Mouse (Mus musculus) testis, postnatal 10 days (tissue): Measurements from ENCODE around the gene Scgb1a1.
"Not testable (repeated sequence)": the region's sequence is repeated elsewhere in the genome, so short reads cannot be mapped to it uniquely, and the experiment has no call there.

Source experiments
- DNase-seq: peaks from one replicate; pipeline ENCODE4 v3.0.0; 2021; ENCODE audit warnings: low spot score

Gene Scgb1a1

DNA sequence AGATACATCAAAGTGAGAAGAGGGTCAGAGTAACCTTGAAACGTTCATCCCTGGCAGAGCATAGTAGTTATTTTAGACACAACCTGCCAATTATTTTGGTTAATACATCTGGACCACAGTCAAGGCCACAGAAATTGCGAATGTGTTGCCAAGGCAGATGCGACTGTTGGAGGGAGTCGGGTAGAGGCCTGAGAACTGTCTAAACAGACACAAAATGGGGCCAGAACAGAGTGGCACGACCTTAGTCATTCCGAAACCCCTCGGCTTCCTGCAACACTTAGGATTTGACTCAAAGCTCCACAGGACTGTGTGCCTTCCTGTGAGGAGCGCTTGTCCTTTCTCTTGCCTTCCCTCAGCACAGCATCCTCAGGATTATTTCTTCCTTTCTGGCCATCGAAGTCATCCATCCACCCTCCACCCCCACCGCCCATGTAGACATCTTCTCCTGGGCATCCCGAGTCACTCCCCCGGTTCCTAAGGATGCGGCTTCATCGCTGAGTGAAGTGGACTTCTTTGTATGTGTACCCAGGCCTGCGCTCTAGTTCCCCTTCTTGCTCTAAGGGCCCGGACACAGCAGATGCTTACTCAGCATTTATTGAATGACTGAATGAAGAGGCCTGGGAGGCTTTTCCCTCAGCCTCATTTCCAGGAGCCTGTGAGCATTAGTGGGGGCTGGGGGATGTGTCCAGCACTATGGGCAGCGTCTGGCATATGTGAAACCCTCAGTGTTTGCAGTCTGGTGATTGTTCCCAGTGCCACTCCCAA is 12.7 kb upstream of the Scgb1a1 start:
- DNase-seq, result peak; percentile 60

DNA sequence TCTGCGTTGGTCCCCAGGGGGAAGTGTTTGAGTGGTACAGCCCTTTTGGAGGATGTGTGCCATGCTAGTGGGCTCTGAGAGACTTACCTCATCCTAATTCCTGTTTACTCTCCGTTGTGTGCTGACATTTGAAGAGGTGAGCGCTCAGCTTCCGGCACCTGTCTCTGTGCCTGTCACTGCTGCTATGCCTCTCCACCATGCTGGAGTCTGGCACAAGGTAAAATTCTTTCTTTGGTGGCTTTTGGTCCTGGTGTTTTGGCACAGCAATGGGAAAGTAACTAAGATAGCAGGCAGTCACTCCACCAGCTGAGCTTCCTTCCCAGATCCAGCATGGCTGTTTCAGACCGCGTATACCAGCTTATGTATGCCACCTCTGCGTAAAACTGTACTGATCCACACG is 12.0 kb upstream of the Scgb1a1 start:
- DNase-seq, result no peak

DNA sequence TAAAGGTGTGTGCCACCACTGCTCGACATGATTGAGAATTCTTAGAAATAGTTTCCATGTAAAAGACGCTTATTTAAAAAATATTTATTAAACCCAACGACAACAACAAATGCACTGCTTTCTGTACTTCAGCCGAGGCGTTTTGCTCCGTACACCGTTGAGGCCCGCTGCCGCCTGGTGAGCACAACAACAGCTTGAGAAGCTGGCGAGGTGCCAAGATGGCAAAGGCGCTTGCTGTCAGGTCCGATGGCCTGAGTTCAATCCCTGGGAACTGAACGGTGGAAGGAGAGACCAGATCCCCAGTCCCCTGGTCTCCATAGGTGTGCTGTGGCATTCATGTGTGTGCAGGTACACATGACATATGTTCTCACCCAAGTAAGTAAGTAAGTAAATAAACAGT is 9.7 kb upstream of the Scgb1a1 start:
- DNase-seq, result peak; percentile 67

DNA sequence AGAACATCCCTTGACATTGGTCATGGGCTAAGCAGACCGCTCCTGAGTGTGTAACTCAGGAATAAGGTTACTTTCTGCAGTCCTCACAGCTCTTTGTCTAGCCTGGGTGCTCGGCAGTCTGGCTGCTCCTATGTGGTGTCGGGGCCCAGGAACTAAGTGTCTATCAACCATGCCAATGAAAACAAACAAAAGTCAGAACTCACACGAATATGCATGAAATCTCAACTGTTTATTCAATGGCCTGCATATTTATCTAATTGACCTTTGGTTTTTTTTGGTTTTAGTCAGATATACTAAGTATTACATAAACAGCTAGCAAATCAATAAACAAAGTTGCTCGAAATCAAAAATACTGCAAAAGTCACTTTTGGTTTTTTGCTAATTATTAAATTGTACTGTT is 7.4 kb upstream of the Scgb1a1 start:
- DNase-seq, result no peak

DNA sequence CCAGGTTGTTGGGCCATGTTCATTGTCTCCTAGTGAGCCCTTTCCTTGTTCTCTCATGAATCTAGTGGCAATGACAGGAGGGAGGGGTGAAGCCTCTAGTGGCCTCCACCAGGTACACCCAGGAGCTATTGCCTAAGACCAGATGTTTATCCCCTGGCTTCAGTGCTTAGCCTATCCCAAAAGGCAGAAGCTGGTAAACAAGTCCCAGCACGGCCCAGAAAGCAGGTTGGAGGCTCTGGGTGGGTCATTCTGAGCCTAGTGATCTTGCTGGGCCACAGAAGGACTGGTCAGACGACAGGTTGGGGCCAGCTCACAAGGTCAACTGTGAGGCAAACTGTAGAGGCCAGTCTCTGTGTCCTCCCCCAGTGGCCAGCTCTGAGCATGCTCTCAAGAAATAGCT is 3.0 kb upstream of the Scgb1a1 start:
- DNase-seq, result no peak

DNA sequence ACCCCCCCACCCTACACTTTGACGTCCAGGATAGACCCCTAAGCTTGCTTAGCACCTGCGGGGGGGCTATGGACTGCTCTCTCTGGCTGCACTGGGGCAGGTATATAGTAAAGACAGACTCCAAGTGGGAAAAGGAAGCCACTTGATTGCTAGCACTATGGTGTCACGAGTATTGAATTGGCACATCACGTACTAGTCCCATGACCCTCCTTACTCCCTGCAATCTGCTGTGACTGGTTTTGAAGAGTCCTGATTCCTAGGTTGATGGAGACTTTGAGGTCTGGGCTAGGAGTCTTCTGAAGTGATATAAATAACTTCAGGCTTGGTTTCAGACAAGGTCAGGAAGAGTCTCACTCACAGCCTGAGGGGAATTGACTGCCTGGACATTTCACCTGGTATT is 2.4 kb upstream of the Scgb1a1 start:
- no peak for DNase-seq

DNA sequence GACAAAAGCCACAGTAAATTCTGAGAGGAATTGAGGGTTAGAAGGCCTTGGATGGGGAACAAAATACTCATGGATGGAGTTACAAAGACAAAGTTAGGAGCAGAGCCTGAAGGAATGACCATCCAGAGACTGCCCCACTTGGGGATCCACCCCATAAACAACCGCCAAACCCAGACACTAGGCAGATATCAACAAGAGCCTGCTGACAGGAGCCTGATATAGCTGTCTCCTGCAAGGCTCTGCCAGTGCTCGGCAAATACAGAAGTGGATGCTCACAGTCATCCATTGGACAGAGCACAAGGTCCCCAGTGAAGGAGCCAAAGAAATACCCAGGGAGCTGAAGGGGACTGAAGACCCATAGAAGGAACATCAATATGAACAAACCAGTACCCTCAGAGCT is 3.9 kb downstream of the Scgb1a1 start:
- DNase-seq, result not testable (repeated sequence)

DNA sequence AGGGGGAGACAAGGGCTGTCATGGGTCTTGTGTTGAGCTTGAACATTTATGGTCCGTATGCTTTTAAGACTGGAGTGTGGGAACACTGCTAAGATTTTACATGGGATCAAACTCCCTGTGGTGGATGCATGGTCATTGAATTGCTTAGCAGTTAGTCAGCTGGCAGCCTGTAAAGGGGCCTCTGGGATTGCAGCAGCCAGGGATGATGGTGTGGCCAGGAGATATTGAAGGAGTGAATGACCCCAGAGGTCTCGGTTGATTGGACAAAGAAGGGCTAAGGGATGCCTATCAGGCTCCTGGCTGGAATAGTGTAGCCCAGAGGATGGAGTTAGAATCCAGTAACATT is 4.8 kb downstream of the Scgb1a1 start:
- no peak for DNase-seq

DNA sequence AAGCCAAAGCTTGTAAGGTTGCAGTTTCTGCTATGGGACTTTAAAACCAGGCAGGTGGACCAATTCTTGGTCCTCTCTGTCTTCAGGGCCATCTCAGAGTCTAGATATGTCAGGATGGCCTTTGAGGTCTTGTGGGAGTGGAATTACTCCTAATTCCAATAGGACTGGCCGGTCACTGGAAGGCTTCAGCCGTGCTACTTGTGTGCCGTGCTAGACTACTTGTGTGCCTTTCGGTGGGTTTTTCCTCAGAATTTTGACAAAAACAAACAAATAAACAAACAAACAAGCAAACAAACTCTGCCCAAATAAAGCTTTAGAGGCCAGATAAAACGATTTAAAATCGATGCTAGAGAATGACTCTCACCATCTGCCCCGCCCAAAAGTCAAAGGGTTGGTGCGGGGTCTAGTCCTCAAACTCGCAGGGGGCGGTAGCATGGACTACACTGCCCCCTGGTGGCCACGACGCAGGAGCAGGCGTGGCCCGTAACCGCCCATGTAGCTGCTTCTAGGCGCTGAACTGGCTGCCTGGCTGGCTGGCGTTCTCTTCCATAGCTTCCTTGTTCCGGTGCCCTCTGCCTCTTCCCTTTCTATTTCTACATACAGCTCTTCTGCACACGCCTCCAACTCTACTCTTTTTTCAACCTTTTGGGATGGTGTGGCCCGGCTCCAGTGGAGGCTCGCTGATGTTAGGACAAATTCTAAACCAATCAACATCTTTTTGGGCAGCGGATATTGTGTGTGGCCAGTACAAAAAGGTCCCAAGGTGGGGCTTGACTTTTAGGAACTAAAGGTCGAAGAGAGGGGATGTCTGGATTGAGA is 5.4 kb downstream of the Scgb1a1 start:
- DNase-seq, result peak; percentile 92

DNA sequence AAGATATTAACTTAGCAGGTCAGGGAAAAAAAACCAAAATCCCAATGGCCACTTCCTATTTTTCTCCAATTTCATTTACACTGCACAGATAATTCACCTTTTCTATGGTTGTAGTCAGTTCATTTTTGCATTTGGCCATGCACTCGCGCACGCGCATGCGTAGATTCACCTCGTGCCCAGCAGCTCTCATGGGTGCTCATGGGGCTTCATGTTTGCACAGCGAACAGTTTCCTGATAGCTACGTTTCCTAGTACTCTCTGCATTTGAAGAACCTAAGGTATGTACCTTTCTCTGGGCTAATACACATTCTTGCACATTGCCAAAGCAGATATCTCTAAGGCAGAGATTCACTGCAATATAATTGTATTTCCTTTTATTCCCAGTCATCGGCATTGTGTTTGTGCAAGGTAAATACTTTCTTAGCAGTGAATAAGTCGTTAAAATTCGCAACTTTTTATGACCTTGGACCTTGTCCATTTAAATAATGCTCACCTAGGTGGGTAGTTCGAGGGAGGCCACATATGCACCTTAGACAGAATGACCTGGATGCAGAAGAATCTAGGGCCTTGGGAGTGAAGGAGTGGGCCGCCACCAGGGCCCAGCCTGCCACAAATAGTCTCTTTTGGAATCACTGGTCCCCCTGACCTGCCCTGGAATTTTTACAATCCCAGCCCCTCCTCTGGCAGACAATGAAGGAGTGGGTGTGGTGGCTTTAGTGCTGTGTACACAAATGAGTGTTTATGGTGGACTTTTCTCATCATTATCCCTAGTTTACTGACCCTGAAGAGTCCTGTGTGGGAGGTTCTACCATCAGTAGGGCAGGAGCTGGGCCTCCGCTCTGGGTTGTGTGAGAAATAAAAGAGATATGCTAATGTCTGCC is 6.2 kb downstream of the Scgb1a1 start:
- no peak for DNase-seq

DNA sequence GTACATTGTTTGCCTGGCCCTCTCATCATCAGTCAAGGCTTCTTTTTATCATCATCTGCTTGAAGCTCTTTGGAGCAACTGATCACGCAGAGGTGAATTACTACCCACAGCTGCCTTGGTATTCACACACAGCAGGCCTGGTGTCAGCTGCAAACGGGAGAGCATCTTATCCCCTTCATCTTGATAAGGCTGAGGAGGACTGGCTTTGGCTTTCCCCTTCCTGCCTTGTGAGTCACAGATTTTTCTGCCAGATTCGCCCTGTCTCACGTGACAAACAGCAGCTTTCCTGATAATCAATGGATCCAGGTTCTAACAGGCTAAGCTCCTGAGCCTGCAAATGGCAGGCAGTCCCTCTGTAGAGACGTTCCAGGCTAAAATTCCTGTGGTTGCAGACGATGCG is 7.8 kb downstream of the Scgb1a1 start:
- no peak for DNase-seq

DNA sequence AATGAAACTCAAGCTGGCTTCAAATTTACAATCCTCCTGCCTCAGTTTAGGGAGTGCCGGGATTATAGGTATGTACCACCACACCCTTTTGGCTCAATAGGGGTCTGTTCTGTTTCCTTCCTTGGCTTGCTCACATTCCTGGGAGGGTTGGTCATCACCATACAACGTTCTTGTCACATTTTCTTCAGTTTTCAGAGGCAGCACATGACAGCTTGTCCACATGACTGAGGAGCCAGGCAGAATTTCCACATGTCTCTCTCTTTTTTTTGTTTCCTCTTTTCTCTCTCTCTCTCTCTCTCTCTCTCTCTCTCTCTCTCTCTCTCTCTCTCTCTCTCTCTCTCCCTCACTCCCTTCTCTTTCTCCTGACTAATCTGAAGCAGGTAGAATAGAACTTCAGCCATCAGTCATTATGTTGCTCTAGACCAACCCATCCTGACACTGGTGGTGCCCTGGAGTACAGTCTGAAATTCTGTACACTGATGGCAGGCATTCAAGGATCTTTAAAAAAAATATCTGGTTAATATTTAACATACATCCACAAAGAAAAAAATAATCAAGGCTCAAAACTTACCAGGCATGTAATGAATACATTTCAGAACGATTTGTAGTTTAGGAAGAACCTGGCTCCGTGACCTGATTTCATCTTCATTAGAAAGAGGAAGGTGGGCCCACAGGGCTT is 10.6 kb downstream of the Scgb1a1 start:
- no peak for DNase-seq

DNA sequence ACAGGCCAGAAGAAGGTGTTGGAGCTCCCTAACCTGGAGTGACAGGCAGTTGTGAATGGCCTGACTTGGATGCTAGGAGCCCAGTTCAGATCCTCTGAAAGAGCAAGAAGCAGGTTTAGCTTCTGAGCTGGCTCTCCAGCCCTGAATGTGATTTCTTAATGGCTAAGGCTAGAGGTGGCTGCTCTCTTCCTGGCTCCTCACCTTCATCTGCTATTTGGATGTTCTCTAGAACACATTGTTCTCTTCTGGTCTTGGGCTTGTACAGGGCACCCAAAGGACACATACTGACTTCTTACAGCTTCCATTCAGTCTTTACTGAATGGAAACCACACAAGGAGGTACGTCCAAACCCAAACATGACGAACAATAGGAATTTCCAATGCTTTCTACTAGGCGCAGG is 11.7 kb downstream of the Scgb1a1 start:
- no peak for DNase-seq

DNA sequence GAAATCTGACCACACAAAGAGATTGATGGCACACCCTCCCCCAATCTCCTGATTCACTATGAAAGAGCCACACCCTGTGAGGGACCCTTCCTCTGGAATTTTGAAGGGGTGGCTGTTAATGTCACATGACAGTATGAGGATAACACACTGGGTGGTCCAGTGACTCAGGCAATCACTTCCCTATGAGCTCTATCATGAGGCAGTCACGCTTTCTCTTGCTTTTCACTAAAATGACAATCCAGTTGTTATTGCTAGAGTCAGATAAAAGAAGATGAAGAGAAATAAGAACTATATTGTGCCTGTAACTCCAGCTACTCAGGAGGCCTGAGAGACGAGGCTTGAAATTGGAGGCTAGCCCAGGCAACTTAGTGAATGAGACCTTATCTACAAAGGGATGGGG is 12.2 kb downstream of the Scgb1a1 start:
- DNase-seq, result no peak

DNA sequence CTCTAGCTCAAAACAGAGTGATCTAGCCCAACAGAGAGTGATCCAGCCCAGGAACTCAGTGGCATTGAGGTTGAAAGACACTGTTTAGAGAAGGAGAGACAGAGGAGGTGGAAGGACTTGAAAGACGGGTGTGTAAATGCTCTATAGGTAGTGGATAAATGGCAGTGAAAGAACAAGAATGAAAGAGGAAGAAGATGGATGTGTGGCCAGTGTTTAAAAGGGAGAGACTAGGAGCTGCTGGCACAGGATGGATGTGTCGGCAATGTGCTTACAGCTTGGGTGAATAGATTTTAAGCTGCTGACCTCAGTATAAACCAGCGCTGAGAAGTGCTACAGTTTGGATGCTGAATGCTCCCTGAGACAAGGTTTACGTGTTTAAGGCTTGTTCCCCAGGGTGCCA is 13.3 kb downstream of the Scgb1a1 start:
- no peak for DNase-seq

DNA sequence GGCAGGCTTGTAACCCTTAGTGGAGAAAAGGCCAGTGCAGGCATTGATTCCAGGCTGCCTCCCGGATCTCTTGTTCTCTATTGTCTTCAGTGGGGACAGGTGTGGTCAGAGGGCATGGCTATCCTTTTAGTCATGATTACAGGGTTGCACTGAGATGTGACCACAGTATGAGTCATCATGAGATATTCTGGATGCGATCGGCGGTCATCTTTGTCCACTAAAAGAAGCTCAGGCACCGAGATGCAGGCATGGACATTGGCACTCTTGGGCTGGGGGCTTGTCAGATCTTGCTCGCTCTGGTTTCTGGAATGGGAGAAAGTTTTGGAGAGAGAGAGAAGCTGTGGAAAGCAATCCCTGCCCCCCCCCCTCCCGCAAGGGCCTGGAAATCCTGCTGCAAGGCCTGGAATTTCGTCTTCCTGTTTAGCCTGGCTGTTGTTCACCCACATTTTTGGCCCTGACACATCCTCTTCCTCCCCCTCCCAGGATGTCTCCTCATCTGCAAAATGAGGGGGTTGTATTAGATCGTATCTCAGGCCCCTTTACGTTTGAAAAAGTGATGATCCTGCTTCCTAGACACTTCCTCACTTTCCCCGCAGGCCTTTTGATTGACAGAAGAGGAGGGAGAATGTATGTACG is 13.9 kb downstream of the Scgb1a1 start:
- no peak for DNase-seq

DNA sequence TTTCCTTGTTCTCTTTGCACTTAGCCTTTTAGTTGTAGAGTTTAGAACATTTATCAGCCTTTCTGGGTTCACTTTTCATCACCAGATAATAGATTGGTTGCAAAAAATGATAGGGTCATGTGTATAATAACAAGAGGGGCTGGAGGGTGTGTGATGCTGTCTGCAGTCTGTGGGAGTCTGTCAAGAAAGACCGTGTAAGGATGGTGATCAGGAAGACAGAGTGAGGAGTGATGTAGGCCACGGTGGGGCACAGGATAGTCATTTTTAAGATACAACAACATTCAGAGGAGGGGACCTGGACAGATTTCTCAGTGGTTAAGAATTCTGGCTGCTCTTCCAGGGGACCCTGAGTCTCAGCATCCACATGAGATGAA is 15.6 kb downstream of the Scgb1a1 start:
- no peak for DNase-seq

DNA sequence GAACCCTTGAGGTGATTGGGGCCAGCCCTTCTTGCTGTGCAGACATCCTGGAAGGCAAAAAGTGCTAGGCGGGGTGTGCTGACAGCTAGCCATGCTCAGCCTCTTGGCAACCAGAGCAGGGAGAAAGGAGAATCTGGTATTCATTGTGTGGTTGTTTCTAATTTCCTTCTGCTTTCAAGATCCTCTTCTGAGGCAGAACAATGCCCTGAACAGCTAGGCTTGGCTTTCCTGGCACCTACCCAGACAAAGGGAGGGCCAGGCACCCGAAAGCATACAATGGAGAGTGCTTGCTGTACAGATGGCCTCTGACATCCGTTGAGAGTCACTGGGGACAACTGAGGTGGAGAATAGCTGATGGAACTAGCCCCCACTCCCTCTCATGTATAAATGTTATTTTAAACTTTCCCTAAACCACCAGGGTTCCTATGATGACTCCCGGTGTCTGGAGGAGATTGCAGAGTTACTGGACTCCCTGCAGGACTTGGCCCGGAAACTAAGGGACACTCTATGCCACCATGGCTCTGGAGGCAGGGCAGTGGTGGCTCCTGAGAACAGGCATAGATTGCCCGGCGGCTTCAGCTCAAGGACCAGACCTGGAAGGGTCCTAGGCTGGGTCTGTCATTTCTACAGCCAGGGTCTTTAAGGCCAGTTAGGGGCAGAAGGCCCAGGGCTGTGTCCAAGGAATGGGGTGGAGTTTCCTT is 16.2 kb downstream of the Scgb1a1 start:
- peak; percentile 59 for DNase-seq

DNA sequence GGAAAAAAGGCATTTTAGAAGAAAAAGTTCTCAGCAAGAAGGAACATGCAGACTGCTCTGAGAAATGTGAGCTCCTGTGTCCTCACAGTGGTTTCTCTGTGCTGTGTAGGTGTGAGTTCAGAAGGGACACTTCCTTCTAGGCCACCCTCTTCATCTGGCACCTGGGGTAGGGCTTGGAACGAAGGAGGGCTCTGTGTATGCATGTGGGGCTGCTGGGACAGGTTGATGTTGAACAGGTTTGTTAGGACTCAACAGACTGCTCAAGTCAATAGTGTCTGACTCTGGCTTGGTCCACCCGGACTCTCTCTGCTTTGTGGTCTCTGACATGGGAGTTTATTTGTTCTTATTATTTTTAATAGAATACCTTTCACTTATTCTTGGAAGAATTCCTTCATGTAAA is 17.4 kb downstream of the Scgb1a1 start:
- no peak for DNase-seq

DNA sequence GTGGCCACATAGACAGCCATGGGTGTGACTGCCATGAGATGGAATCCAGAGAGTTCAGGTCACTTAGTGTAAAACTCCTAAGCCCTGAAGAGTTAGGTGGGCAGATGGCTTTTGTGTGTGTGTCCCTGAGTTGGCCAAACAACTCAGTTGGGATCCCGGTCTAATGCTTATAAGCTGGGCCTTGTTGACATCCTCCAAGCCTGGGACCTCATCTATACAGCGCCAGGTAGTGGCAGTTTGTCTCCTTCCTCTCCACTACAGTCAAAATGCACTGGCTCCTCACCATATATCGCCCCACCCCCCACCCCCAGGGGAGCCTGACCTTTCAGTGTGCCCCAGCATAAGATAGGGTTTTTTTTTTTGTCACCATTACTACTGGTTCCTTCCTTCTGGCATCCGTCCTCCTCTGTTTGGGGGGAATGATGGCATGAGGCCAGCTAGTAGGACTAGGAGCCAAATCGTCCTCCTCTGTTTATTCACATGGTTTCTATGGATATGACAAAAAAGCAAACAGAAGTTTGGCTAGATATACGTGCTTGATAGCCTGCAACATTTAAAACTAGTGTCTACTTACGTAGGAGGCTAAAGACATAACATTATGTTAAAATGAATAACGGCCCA is 18.0 kb downstream of the Scgb1a1 start:
- no peak for DNase-seq

DNA sequence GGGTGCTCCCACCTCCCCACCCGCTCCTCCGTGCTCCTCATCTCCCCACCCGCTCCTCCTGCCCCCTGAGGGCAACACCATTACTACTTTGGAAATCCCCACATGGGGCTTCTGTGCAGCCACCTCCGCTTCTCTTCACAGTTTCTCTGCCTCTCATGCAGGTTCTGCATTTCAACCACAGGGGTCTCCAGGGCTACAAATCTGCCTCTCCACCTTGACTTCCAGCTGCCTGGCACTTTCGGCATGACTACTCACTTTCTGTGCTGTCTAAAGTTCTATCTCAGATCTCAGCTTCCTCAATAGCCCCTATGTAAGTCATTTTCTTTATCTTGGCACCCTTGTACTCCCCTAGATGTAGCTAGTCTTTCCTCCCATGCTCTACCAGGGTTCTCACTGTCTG is 20.5 kb downstream of the Scgb1a1 start:
- no peak for DNase-seq
